Mouse (Mus musculus) layer of hippocampus, adult 8-10 months (tissue): Measurements from ENCODE around the gene Cadm1. TPM values are rescaled to one million over a fixed set of nuclear protein-coding genes. Genes with fewer than 3 reads are reported as not detected.
A peak's percentile ranks its signal among the peaks of the same experiment; 100 is the strongest.

Experiments
- DNase-seq, 2 experiments: peaks; one replicate each; pipeline ENCODE4 v3.0.0; 2022; ENCODE audit warnings: low spot score in 2 of 2
- total RNA-seq, 4 experiments: library from RNA; stranded (reverse); gene quantifications; 2 replicates each; pipeline ENCODE4 v1.2.4; 2022

Gene Cadm1
- total RNA-seq, 4 experiments from 2014 or later = 270 to 291 (median 280) TPM

GRCm38 (mm10) chr9:47786642-47787041 is 256.7 kb downstream of the Cadm1 start:
- DNase-seq = no peak

- no peak for DNase-seq
These were observed 268.5 kb downstream of the Cadm1 start for GRCm38 (mm10) chr9:47798478-47798877.

- no peak for DNase-seq
These were observed 271.3 kb downstream of the Cadm1 start for GRCm38 (mm10) chr9:47801242-47801641.

DNA sequence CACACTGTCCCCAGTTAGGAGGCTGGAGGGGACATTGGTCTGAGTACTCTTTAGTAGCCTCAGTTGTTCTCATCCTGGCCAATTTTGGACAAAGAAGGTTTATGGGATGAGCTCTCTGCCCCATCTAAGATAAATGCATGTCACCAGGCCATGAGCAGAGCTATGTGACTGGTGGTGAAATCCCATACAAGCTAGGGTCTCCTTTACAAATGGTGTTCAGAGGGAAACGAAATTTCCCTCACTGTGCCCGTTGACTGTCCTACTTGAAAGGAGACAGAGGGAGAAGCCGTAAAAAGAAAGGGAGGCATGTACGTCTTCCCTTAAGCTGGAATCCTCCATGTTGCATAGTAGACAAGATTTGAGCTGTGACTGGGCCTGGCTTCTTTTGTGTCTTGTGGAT is 272.6 kb downstream of the Cadm1 start:
- DNase-seq = no peak

DNA sequence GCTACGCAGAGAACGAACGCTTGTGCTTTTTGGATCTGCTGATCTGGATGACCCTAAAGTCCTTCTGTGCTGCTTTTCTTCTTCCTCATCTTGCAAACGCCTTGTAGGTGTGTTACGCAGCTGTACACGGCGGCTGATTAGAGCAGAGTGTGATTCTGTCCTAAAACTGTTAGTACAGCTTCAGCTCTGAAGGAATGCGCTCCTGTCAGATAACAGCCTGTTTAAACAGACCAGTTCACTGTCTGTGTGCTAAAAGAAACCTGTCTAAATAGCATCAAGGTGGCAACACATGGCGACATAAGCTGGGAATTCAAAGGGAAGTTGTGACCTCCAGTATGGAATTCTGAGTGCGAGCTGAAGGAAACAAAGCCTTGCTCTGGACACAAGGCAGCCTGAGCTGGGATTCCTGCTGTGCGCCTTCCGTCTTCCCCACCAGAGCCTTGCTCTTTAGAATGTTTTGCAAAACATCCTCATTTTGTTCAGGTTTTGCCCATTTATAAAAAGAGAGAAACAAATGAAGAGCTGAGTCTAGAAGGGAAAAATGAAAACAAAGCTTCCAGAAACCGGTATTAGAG is 273.6 kb downstream of the Cadm1 start:
- DNase-seq = no peak

DNA sequence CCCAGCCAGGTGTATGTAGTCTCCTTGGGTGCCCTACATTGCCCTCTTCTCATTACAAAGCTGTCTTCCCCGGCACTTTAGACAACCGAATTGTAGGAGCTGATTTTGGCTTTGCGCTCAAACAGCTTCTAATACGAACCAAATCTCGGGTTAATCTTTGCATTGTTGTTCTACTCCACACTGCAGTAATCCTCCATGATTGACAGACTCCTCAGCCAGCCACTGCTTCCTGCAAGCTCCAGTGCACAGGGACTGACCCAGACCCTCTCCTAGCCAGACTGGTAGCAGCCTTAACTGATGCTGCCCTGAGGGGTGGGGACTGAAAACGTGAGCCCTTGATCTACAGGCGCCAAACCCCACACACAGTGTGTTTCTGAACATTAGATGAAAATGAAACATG is 275.7 kb downstream of the Cadm1 start:
- DNase-seq = no peak

DNA sequence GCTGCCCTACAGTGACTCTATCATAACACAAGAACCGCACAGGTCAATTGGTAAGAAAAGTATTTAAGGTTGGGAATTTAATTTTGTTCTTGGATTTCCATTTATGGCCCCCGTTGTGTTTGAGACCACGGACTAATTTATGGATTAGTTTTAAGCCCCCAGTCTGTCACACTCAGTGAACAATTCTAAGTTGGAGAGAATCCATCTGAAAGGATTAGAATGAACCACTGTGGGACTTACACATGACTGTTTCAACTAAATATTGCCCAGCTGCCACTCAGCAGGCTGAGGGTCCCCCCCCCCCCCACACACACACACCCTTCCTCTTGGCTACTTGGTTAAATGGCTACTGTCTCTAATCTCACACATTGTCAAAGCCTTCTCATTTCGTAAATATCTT is 295.7 kb downstream of the Cadm1 start:
- no peak for DNase-seq

DNA sequence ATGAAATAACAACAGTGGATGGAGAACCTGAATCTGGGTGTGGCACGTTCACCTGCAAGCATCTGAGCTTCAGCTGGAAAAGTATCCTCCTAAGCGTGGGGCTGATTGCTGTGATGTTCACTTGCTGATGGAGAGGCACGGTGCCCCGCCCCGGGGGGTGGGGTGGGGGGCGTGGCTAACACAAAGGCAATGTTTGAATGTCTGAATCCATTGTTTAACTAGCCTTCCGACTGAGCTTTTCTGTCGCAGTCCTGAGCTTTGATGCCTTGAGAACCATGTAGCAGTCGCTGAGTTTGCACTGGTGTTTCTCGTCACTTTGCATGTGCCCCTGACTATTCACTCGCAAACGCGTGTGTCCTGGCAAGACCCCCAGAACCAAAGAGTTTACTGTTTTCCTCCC is 298.8 kb downstream of the Cadm1 start:
- no peak for DNase-seq

- DNase-seq = no peak
These were observed 299.2 kb downstream of the Cadm1 start for GRCm38 (mm10) chr9:47829204-47829603.

GRCm38 (mm10) chr9:47829846-47830245 is 299.9 kb downstream of the Cadm1 start:
- DNase-seq = no peak

GRCm38 (mm10) chr9:47831412-47831811 is 301.4 kb downstream of the Cadm1 start:
- DNase-seq = no peak

DNA sequence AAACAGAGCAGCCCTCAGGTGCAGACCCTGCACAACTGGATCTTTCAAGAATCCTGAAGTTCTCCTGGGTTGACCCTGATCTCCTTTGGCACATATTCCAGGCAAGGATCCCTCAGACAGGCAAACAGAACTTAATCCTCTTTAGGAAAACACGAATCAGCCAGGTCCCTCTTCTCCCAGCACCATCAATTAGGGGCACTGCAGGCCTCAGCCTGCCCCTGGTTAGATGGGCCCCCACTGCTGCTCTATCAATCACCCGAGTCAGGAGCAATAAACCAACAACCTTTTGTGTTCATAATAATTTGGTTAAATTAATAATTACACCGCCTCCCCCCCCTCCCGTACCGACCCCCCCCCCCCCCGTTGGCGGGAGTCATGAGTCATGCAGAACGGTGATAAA is 308.2 kb downstream of the Cadm1 start:
- no peak for DNase-seq

- peak in 1 of 2 experiments; percentile 56 for DNase-seq
These were observed 309.1 kb downstream of the Cadm1 start for GRCm38 (mm10) chr9:47838890-47839691.

GRCm38 (mm10) chr9:47839692-47840025 is 309.7 kb downstream of the Cadm1 start:
- DNase-seq = no peak

DNA sequence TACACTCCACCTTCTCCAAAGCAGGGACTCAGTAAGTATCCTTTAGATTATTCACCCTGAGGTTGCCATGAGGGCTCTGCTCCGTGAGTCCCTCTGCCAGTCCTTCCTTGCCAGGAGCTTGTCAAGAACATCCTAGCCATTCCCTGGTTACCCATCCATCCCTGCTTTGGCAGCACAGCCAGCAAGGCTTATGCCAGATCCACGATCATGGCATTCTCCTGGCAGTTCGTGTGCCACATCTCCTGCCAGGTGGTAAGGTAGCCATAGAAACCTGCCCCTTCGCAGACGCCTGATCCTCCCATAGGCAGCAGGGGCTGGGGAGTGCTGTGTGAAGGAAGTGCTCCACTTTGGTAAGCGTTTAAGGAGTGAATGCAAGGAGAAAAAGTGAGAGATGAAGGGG is 313.4 kb downstream of the Cadm1 start:
- DNase-seq = no peak

DNA sequence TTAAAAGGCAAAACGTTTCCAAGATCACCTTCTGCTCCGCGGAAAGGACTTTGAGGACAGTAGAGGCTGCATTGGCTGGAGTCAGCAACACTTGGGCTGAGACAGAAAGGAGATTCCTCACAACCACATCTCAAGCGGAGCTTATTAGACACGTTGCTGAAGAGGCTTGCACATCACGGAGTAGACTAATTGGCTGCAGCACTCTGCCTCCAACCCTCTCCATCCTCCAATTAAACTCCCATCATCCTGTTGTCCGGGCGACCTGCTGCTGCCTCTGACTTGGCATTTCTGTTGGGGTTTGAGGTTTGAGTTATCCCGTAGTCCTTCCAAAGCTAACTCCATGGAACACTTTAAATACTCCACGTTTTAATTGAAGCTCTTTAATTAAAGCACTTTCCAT is 316.3 kb downstream of the Cadm1 start:
- no peak for DNase-seq

GRCm38 (mm10) chr9:47846926-47847325 is 317.0 kb downstream of the Cadm1 start:
- DNase-seq = no peak

GRCm38 (mm10) chr9:47847797-47848196 is 317.8 kb downstream of the Cadm1 start:
- DNase-seq = no peak

DNA sequence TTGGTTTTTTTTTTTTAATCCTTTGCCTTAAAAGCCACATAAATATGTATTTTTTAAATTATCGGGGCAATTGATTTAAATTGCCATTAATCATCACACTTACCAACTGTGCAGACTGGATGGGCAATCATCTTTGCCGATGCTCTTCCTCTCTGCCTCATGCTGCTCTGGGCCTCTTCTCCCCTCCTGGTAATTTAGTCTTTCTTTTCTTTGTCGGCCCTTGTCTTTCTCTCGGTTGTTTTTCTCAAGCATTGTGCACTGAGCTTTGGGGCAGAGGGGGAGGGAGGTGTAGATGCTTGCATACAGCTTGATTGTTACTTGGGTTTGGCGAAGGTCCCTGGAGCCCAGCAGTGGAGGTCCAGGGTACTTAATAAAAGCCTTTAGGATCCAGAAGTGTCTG is 318.8 kb downstream of the Cadm1 start:
- no peak for DNase-seq

DNA sequence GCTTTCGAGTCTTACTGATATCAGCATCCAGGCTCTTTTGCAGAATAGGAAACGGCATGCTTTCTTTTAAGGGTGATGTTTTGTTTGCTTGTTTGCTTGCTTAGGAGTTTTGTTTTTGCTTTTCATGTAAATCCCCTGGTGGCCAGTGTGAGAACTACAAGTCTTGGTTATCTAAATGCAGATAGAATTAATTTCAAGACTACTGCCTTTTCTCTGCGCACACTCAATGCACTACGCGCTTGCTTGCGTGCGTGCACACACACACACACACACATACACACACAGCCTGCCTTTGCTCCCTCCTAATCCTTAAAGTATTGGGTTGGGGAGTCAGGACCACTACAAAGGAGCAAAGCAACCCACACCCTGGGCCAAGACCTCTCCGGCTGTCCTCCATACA is 326.3 kb downstream of the Cadm1 start:
- DNase-seq = no peak

DNA sequence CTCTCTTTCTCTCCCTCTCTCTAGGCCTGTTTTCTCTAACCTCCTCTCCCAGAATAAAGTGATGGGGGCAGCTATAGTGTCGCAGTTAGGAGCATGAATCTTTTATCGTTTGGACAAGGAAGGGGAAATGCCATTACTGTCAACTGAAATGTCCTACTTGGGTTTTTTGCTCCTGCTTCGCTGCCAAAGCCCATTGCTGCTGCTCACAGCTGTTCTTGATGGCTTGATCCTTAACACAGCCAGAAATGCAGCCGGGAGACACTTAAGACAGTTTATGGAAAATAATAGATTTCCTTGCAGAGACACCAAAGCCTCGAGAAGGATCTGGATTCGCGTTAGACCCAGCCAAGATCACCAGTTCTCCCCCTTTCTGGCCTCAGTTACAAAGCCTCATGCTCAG is 327.3 kb downstream of the Cadm1 start:
- no peak for DNase-seq

- peak in 1 of 2 experiments; percentile 31 for DNase-seq
These were observed 328.2 kb downstream of the Cadm1 start for GRCm38 (mm10) chr9:47858134-47858533.

GRCm38 (mm10) chr9:47858778-47859395 is 328.9 kb downstream of the Cadm1 start:
- DNase-seq = no peak
